Mouse (Mus musculus): ENCODE measurements around the gene Zfp182. TPM values are rescaled to one million over a fixed set of nuclear protein-coding genes. Genes with fewer than 3 reads are reported as not detected.

Zfp182 gene
- total RNA-seq (2023): 10 to 100 TPM; 25.6 to 28.9 TPM

GRCm38 (mm10) chrX:21061866-21062543 is at the start of gene Zfp182:
Gene Zfp182 (minus strand): TSS chrX:21062316.

GRCm38 (mm10) chrX:21088983-21089866 is 27.1 kb upstream of the Zfp182 start, which contains the start of gene Zfp300:
Gene Zfp300 (minus strand): TSS chrX:21089527.

GRCm38 (mm10) chrX:21068106-21068505 is 6.0 kb upstream of the Zfp182 start, which contains the start of gene Spaca5:
Gene Spaca5 (plus strand): TSS chrX:21068406.

Other genes starting within 250 kb of the Zfp182 start
- gene Timp1, start 192.2 kb downstream of the Zfp182 start, total RNA-seq (2023): under 1 TPM; 0.68 to 0.93 TPM
- gene Syn1, start 141.3 kb downstream of the Zfp182 start, total RNA-seq (2023): under 1 TPM in 1 of 2 experiments, not detected in 1; 0.32 TPM
- gene Cfp, start 130.8 kb downstream of the Zfp182 start, total RNA-seq (2023): 10 to 100 TPM; 18.5 to 18.9 TPM
- gene Elk1, start 111.7 kb downstream of the Zfp182 start, total RNA-seq (2023): 10 to 100 TPM; 20.9 to 23.2 TPM
- 10 to 100 TPM; 35.3 to 40.3 TPM for gene Uxt, start 100.3 kb downstream of the Zfp182 start, total RNA-seq (2023)
- gene Spaca5, start 6.1 kb upstream of the Zfp182 start, total RNA-seq (2023): not detected
- 1 to 10 TPM; 1.3 to 2.1 TPM for gene Zfp300, start 27.2 kb upstream of the Zfp182 start, total RNA-seq (2023)
- not detected for gene Ssxa1, start 53.5 kb upstream of the Zfp182 start, total RNA-seq (2023)
- not detected for gene Gm21876, start 113.3 kb upstream of the Zfp182 start, total RNA-seq (2023)

Data from T-cell, adult 66 days (primary cell).